Mouse (Mus musculus): ENCODE data around the gene Atg13. TPM values are rescaled to one million over a fixed set of nuclear protein-coding genes. Genes with fewer than 3 reads are reported as not detected.

Atg13 gene
- polyA plus RNA-seq, 1 experiment from 2014 or later = 32.8 TPM

- Histone ChIP-seq H3K4me2 (ENCODE audit: low read length) (no peak overlapping the region), H3K4me3 (ENCODE audit: low read length) (no peak overlapping the region), H3K36me3 (ENCODE audit: control insufficient read depth, insufficient read depth, low read length) (no peaks in the 10 kb centered on the region), H3K9me3 (ENCODE audit: control insufficient read depth, low read length) (no peaks in the 10 kb centered on the region), H3K4me1 (ENCODE audit: control insufficient read depth, insufficient read depth, low read depth, low read length) (no peaks in the 10 kb centered on the region), H3K27me3 (replicated peaks; ENCODE audit: control insufficient read depth, insufficient read depth, low read length) (no peaks in the 10 kb centered on the region), H3K27ac (ENCODE audit: low read depth, low read length) (no peak overlapping the region), H3K9ac (ENCODE audit: low read depth, low read length) (no peak overlapping the region)
- 85% methylated on average over 9 of the region's 9 CpGs for WGBS
- no peak for ATAC-seq
Measured at GRCm38 (mm10) chr2:91634841-91635240, 75.5 kb downstream of the Atg13 start.

GRCm38 (mm10) chr2:91633334-91633977 lies 76.9 kb downstream of the Atg13 start:
- no peaks in the 10 kb centered on the region for H3K4me1 ChIP-seq (ENCODE audit: control insufficient read depth, insufficient read depth, low read depth, low read length)
- H3K4me3 ChIP-seq (ENCODE audit: low read length) = no peak overlapping the region
- no peak overlapping the region for H3K4me2 ChIP-seq (ENCODE audit: low read length)
- no peaks in the 10 kb centered on the region for H3K36me3 ChIP-seq (ENCODE audit: control insufficient read depth, insufficient read depth, low read length)
- ATAC-seq = no peak
- H3K27me3 ChIP-seq (replicated peaks; ENCODE audit: control insufficient read depth, insufficient read depth, low read length) = no peaks in the 10 kb centered on the region
- H3K9ac ChIP-seq (ENCODE audit: low read depth, low read length) = no peak overlapping the region
- no peaks in the 10 kb centered on the region for H3K9me3 ChIP-seq (ENCODE audit: control insufficient read depth, low read length)
- no peak overlapping the region for H3K27ac ChIP-seq (ENCODE audit: low read depth, low read length)
- 84% methylated on average over 12 of the region's 12 CpGs for WGBS

- no peak overlapping the region for H3K4me2 ChIP-seq (ENCODE audit: low read length)
- no peak overlapping the region for H3K27ac ChIP-seq (ENCODE audit: low read depth, low read length)
- no peaks in the 10 kb centered on the region for H3K27me3 ChIP-seq (replicated peaks; ENCODE audit: control insufficient read depth, insufficient read depth, low read length)
- H3K9ac ChIP-seq (ENCODE audit: low read depth, low read length) = no peak overlapping the region
- ATAC-seq = no peak
- H3K9me3 ChIP-seq (ENCODE audit: control insufficient read depth, low read length) = no peaks in the 10 kb centered on the region
- H3K4me1 ChIP-seq (ENCODE audit: control insufficient read depth, insufficient read depth, low read depth, low read length) = no peaks in the 10 kb centered on the region
- H3K4me3 ChIP-seq (ENCODE audit: low read length) = no peak overlapping the region
- WGBS = 77% methylated on average over 5 of the region's 5 CpGs
- no peaks in the 10 kb centered on the region for H3K36me3 ChIP-seq (ENCODE audit: control insufficient read depth, insufficient read depth, low read length)
Measured at GRCm38 (mm10) chr2:91632316-91632715, 78.1 kb downstream of the Atg13 start.

GRCm38 (mm10) chr2:91631826-91632225 lies 78.5 kb downstream of the Atg13 start:
- no peak overlapping the region for H3K4me2 ChIP-seq (ENCODE audit: low read length)
- no peaks in the 10 kb centered on the region for H3K9me3 ChIP-seq (ENCODE audit: control insufficient read depth, low read length)
- no peaks in the 10 kb centered on the region for H3K36me3 ChIP-seq (ENCODE audit: control insufficient read depth, insufficient read depth, low read length)
- 86% methylated on average over 5 of the region's 5 CpGs for WGBS
- H3K27me3 ChIP-seq (replicated peaks; ENCODE audit: control insufficient read depth, insufficient read depth, low read length) = no peaks in the 10 kb centered on the region
- H3K4me3 ChIP-seq (ENCODE audit: low read length) = no peak overlapping the region
- H3K27ac ChIP-seq (ENCODE audit: low read depth, low read length) = no peak overlapping the region
- H3K4me1 ChIP-seq (ENCODE audit: control insufficient read depth, insufficient read depth, low read depth, low read length) = no peaks in the 10 kb centered on the region
- ATAC-seq = no peak
- H3K9ac ChIP-seq (ENCODE audit: low read depth, low read length) = no peak overlapping the region

GRCm38 (mm10) chr2:91630384-91630783 lies 80.0 kb downstream of the Atg13 start:
- no peaks in the 10 kb centered on the region for H3K4me1 ChIP-seq (ENCODE audit: control insufficient read depth, insufficient read depth, low read depth, low read length)
- 93% methylated on average over 12 of the region's 12 CpGs for WGBS
- no peak for ATAC-seq

GRCm38 (mm10) chr2:91629682-91630081 lies 80.7 kb downstream of the Atg13 start:
- Histone ChIP-seq H3K4me1 (ENCODE audit: control insufficient read depth, insufficient read depth, low read depth, low read length) (no peaks in the 10 kb centered on the region), H3K9ac (ENCODE audit: low read depth, low read length) (no peak overlapping the region), H3K27me3 (replicated peaks; ENCODE audit: control insufficient read depth, insufficient read depth, low read length) (no peaks in the 10 kb centered on the region), H3K4me3 (ENCODE audit: low read length) (no peak overlapping the region), H3K9me3 (ENCODE audit: control insufficient read depth, low read length) (no peaks in the 10 kb centered on the region), H3K27ac (ENCODE audit: low read depth, low read length) (no peak overlapping the region), H3K4me2 (ENCODE audit: low read length) (no peak overlapping the region), H3K36me3 (ENCODE audit: control insufficient read depth, insufficient read depth, low read length) (no peaks in the 10 kb centered on the region)
- ATAC-seq = no peak
- 90% methylated on average over 18 of the region's 18 CpGs for WGBS

More at GRCm38 (mm10) chr2:91630384-91630783, 80.0 kb downstream of the Atg13 start:
- no peaks in the 10 kb centered on the region for H3K9me3 ChIP-seq (ENCODE audit: control insufficient read depth, low read length)
- no peak overlapping the region for H3K27ac ChIP-seq (ENCODE audit: low read depth, low read length)
- no peaks in the 10 kb centered on the region for H3K27me3 ChIP-seq (replicated peaks; ENCODE audit: control insufficient read depth, insufficient read depth, low read length)
- no peak overlapping the region for H3K9ac ChIP-seq (ENCODE audit: low read depth, low read length)
- no peak overlapping the region for H3K4me3 ChIP-seq (ENCODE audit: low read length)
- no peak overlapping the region for H3K4me2 ChIP-seq (ENCODE audit: low read length)
- no peaks in the 10 kb centered on the region for H3K36me3 ChIP-seq (ENCODE audit: control insufficient read depth, insufficient read depth, low read length)

- H3K9me3 ChIP-seq (ENCODE audit: control insufficient read depth, low read length) = no peaks in the 10 kb centered on the region
- H3K4me1 ChIP-seq (ENCODE audit: control insufficient read depth, insufficient read depth, low read depth, low read length) = no peaks in the 10 kb centered on the region
- no peak overlapping the region for H3K4me2 ChIP-seq (ENCODE audit: low read length)
- no peak for ATAC-seq
- no peaks in the 10 kb centered on the region for H3K27me3 ChIP-seq (replicated peaks; ENCODE audit: control insufficient read depth, insufficient read depth, low read length)
- H3K27ac ChIP-seq (ENCODE audit: low read depth, low read length) = no peak overlapping the region
- no peak overlapping the region for H3K4me3 ChIP-seq (ENCODE audit: low read length)
- WGBS = 87% methylated on average over 8 of the region's 8 CpGs
- H3K9ac ChIP-seq (ENCODE audit: low read depth, low read length) = no peak overlapping the region
- H3K36me3 ChIP-seq (ENCODE audit: control insufficient read depth, insufficient read depth, low read length) = no peaks in the 10 kb centered on the region
Measured at GRCm38 (mm10) chr2:91628171-91628570, 82.2 kb downstream of the Atg13 start.

- no peak overlapping the region for H3K4me3 ChIP-seq (ENCODE audit: low read length)
- no peak for ATAC-seq
- no peaks in the 10 kb centered on the region for H3K9me3 ChIP-seq (ENCODE audit: control insufficient read depth, low read length)
- no peaks in the 10 kb centered on the region for H3K27me3 ChIP-seq (replicated peaks; ENCODE audit: control insufficient read depth, insufficient read depth, low read length)
- WGBS = 81% methylated on average over 5 of the region's 5 CpGs
- no peak overlapping the region for H3K4me2 ChIP-seq (ENCODE audit: low read length)
- no peak overlapping the region for H3K27ac ChIP-seq (ENCODE audit: low read depth, low read length)
- no peak overlapping the region for H3K9ac ChIP-seq (ENCODE audit: low read depth, low read length)
- no peaks in the 10 kb centered on the region for H3K4me1 ChIP-seq (ENCODE audit: control insufficient read depth, insufficient read depth, low read depth, low read length)
- H3K36me3 ChIP-seq (ENCODE audit: control insufficient read depth, insufficient read depth, low read length) = no peaks in the 10 kb centered on the region
Measured at GRCm38 (mm10) chr2:91627486-91627885, 82.9 kb downstream of the Atg13 start.

Measured in hindbrain, embryonic 16.5 days (tissue).